In genomic region chr14:123801744-123802143, GRCm38 (mm10) we compare ENCODE assay signal across 28 mouse cellular contexts.
DNase-seq lines count a peak whose midpoint lies in the region; ATAC-seq lines count a peak whose summit lies in the region.
"Had no signal": no experiment of that assay in that cellular context is flagged by ENCODE, and none has a peak within 500 bp of the region (broad histone marks: within the 10 kb centered on the region; RNA-seq: fewer than 3 reads in every experiment).

No protein-coding gene starts in this region.

- intact Hi-C loops in heart, postnatal 36 days (cut with DNase I): no loop called here

- no peak overlapping the region for H3K9ac ChIP-seq in embryonic facial prominence, embryonic 13.5 days
- no peak overlapping the region for H3K9ac ChIP-seq in heart, embryonic 15.5 days
- H3K9ac ChIP-seq: embryonic facial prominence, embryonic 12.5 days; heart, embryonic 13.5 days; limb, embryonic 13.5 days; liver, embryonic 13.5 days; midbrain, embryonic 13.5 days had no signal

- H3K27me3 ChIP-seq in embryonic facial prominence, embryonic 13.5 days: no peaks in the 10 kb centered on the region
- H3K27me3 ChIP-seq in embryonic facial prominence, embryonic 10.5 days (replicated peaks; ENCODE audit: low read depth, poor library complexity, severe bottlenecking): no peaks in the 10 kb centered on the region
- no peaks in the 10 kb centered on the region for H3K27me3 ChIP-seq in heart, embryonic 15.5 days
- H3K27me3 ChIP-seq: embryonic facial prominence, embryonic 12.5 days; heart, embryonic 13.5 days; limb, embryonic 13.5 days; liver, embryonic 13.5 days; megakaryocyte, embryonic 14.5 days; midbrain, embryonic 13.5 days had no signal

- no peak overlapping the region for H3K4me3 ChIP-seq in embryonic facial prominence, embryonic 13.5 days
- no peak overlapping the region for H3K4me3 ChIP-seq in embryonic facial prominence, embryonic 10.5 days
- no peak overlapping the region for H3K4me3 ChIP-seq in heart, embryonic 15.5 days
- H3K4me3 ChIP-seq: embryonic facial prominence, embryonic 12.5 days; forebrain, embryonic 10.5 days; heart, embryonic 13.5 days; limb, embryonic 13.5 days; liver, embryonic 13.5 days; megakaryocyte, embryonic 14.5 days; midbrain, embryonic 13.5 days had no signal

- H3K4me2 ChIP-seq in embryonic facial prominence, embryonic 13.5 days: no peak overlapping the region
- no peak overlapping the region for H3K4me2 ChIP-seq in heart, embryonic 15.5 days
- H3K4me2 ChIP-seq: embryonic facial prominence, embryonic 12.5 days; heart, embryonic 13.5 days; limb, embryonic 13.5 days; liver, embryonic 13.5 days; midbrain, embryonic 13.5 days had no signal

- no peaks in the 10 kb centered on the region for H3K36me3 ChIP-seq in embryonic facial prominence, embryonic 13.5 days
- H3K36me3 ChIP-seq in embryonic facial prominence, embryonic 10.5 days (replicated peaks): no peaks in the 10 kb centered on the region
- H3K36me3 ChIP-seq in heart, embryonic 15.5 days: no peaks in the 10 kb centered on the region
- H3K36me3 ChIP-seq: embryonic facial prominence, embryonic 12.5 days; forebrain, embryonic 10.5 days; heart, embryonic 13.5 days; limb, embryonic 13.5 days; liver, embryonic 13.5 days; midbrain, embryonic 13.5 days had no signal

- no peaks in the 10 kb centered on the region for H3K4me1 ChIP-seq in embryonic facial prominence, embryonic 13.5 days
- H3K4me1 ChIP-seq in embryonic facial prominence, embryonic 10.5 days: no peaks in the 10 kb centered on the region
- 0 out of 2 replicates have a peak, but pooled peaks cover 3% of the 10 kb centered on the region for H3K4me1 ChIP-seq in heart, embryonic 15.5 days (replicated peaks)
- H3K4me1 ChIP-seq: embryonic facial prominence, embryonic 12.5 days; forebrain, embryonic 10.5 days; heart, embryonic 13.5 days; limb, embryonic 13.5 days; liver, embryonic 13.5 days; megakaryocyte, embryonic 14.5 days; midbrain, embryonic 13.5 days had no signal

- H3K27ac ChIP-seq in embryonic facial prominence, embryonic 13.5 days: no peak overlapping the region
- no peak overlapping the region for H3K27ac ChIP-seq in embryonic facial prominence, embryonic 10.5 days (replicated peaks)
- H3K27ac ChIP-seq in heart, embryonic 15.5 days: no peak overlapping the region
- H3K27ac ChIP-seq: embryonic facial prominence, embryonic 12.5 days; forebrain, embryonic 10.5 days; heart, embryonic 13.5 days; limb, embryonic 13.5 days; liver, embryonic 13.5 days; midbrain, embryonic 13.5 days had no signal

- peak; percentile 52; the same call in 1 of the 2 replicates for ATAC-seq in embryonic facial prominence, embryonic 13.5 days (ENCODE audit: insufficient number of reproducible peaks, insufficient read depth, low FRiP score, low TSS enrichment, low read depth)
- ATAC-seq in heart, embryonic 15.5 days (replicated peaks; ENCODE audit: insufficient number of reproducible peaks, insufficient read depth, low FRiP score, low read depth): peak; percentile 50
- ATAC-seq: forebrain, embryonic 16.5 days; hindbrain, embryonic 16.5 days; lung, postnatal 0 days; midbrain, embryonic 13.5 days had no signal

- H3K9me3 ChIP-seq in embryonic facial prominence, embryonic 13.5 days: no peaks in the 10 kb centered on the region
- no peaks in the 10 kb centered on the region for H3K9me3 ChIP-seq in embryonic facial prominence, embryonic 10.5 days
- no peaks in the 10 kb centered on the region for H3K9me3 ChIP-seq in heart, embryonic 15.5 days (replicated peaks)
- H3K9me3 ChIP-seq: embryonic facial prominence, embryonic 12.5 days; forebrain, embryonic 10.5 days; heart, embryonic 13.5 days; limb, embryonic 13.5 days; liver, embryonic 13.5 days; midbrain, embryonic 13.5 days had no signal

- no peak for DNase-seq in embryonic facial prominence, embryonic 10.5 days (ENCODE audit: low spot score)
- no peak for DNase-seq in heart, postnatal 36 days
- peak; percentile 1 for DNase-seq in NIH3T3 (ENCODE audit: low read depth)
- peak; percentile 53 for DNase-seq in heart, postnatal 4 days
- DNase-seq in Muller cell, postnatal 12 days (ENCODE audit: inconsistent ontology term): no peak
- DNase-seq: adrenal gland, adult 8-10 months; cerebellum, adult 8-10 months; cerebellum, postnatal 36 days; kidney, adult 18-20 months; kidney, postnatal 4 days; liver, embryonic 13.5 days; lung, adult 18-20 months; lung, postnatal 4 days; retina, postnatal 1 day; right cerebral cortex, postnatal 14 days; thymus, adult 2 months; thymus, postnatal 36 days had no signal

Comparison
In these comparisons a context has a peak if more than half of its experiments do, and no peak if none do; other contexts are left out.
1. DNase-seq: peak in NIH3T3 (single experiment) and heart, postnatal 4 days (single experiment); none in embryonic facial prominence, embryonic 10.5 days (single experiment), heart, postnatal 36 days (0 of 2) and Muller cell, postnatal 12 days (single experiment).